Mouse (Mus musculus) liver, embryonic 15.5 days (tissue): ENCODE data around the gene Aimp1. TPM values are rescaled to one million over a fixed set of nuclear protein-coding genes. Genes with fewer than 3 reads are reported as not detected.

Experiments used
- ATAC-seq: fragments of 200-750 bp; cut with Nextera tagmentation; 2 replicates; pipeline ENCODE4 v1.8.0; 2017; ENCODE audit warnings: moderate number of reproducible peaks, mild to moderate bottlenecking, moderate library complexity; ENCODE audit not compliant: insufficient read depth
- H3K27ac ChIP-seq: fragments of 300-500 bp; sonication (generic); replicated peaks from 2 replicates; pipeline ENCODE4 v1.5.1; 2015; ENCODE audit warnings: mild to moderate bottlenecking, inconsistent platforms
- H3K27me3 ChIP-seq: fragments of 300-500 bp; sonication (generic); 2 replicates; pipeline ENCODE4 v1.6.1; 2015; ENCODE audit warnings: mild to moderate bottlenecking, inconsistent platforms
- H3K36me3 ChIP-seq: fragments of 300-500 bp; sonication (generic); replicated peaks from 2 replicates; pipeline ENCODE4 v1.6.1; 2015; ENCODE audit warnings: moderate library complexity, mild to moderate bottlenecking, inconsistent platforms
- H3K4me1 ChIP-seq: fragments of 300-500 bp; sonication (generic); replicated peaks from 2 replicates; pipeline ENCODE4 v1.6.1; 2015; ENCODE audit warnings: inconsistent platforms
- H3K4me2 ChIP-seq: fragments of 300-500 bp; sonication (generic); 2 replicates; pipeline ENCODE4 v1.6.1; 2015; ENCODE audit warnings: moderate library complexity, mild to moderate bottlenecking, inconsistent platforms
- H3K4me3 ChIP-seq: fragments of 300-500 bp; sonication (generic); replicated peaks from 2 replicates; pipeline ENCODE4 v1.5.1; 2015; ENCODE audit warnings: mild to moderate bottlenecking, inconsistent platforms
- H3K9ac ChIP-seq: fragments of 300-500 bp; sonication (generic); 2 replicates; pipeline ENCODE4 v1.6.1; 2015; ENCODE audit warnings: moderate library complexity, mild to moderate bottlenecking, inconsistent platforms
- H3K9me3 ChIP-seq: fragments of 300-500 bp; sonication (generic); replicated peaks from 2 replicates; pipeline ENCODE4 v1.6.1; 2016; ENCODE audit warnings: inconsistent platforms
- WGBS: fragments of 180-500 bp; shearing (Covaris S2); methylation state at CpG from one replicate; pipeline ENCODE4 v1.1.7; 2015; ENCODE audit warnings: mixed read lengths; ENCODE audit not compliant: insufficient replicate concordance; 5-methylcytosine and 5-hydroxymethylcytosine counted together
- polyA plus RNA-seq: library from polyadenylated mRNA; unstranded; fragments of >200 nt; fragmentation: Nextera tagmentation; extraction: Ambion mirVana; gene quantifications from 2 replicates; pipeline ENCODE4 v1.2.1, GENCODE M21; 2015

The Aimp1 gene
- polyA plus RNA-seq, 1 experiment from 2014 or later, result 25.0 TPM

DNA sequence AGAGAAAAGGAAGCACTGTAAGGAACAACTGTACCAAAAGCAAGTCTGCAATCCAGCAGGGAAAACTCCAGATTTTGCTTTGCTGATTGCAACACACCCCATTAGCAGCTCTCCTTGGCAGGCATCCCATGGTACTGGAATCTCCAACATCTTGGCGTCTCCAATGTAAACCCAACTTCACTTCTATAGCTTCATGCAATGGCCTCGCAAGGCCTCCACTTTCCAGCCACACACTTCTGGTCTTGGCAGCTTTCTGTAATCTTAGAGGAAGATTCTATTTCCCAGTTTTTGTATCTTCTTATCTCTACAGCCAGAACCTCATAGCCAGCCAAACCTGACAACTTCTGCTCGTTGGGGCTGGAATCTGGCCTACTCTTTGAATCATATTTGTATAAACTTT lies 32.4 kb downstream of the Aimp1 start:
- no peak for ATAC-seq
- H3K9me3 ChIP-seq, result no peaks in the 10 kb centered on the region
- no peak overlapping the region for H3K4me2 ChIP-seq
- H3K9ac ChIP-seq, result no peak overlapping the region
- no peaks in the 10 kb centered on the region for H3K27me3 ChIP-seq
- H3K4me3 ChIP-seq, result no peak overlapping the region
- WGBS, result 60% methylated on average over 3 of the region's 3 CpGs
- no peaks in the 10 kb centered on the region for H3K36me3 ChIP-seq
- H3K27ac ChIP-seq, result no peak overlapping the region
- no peaks in the 10 kb centered on the region for H3K4me1 ChIP-seq

DNA sequence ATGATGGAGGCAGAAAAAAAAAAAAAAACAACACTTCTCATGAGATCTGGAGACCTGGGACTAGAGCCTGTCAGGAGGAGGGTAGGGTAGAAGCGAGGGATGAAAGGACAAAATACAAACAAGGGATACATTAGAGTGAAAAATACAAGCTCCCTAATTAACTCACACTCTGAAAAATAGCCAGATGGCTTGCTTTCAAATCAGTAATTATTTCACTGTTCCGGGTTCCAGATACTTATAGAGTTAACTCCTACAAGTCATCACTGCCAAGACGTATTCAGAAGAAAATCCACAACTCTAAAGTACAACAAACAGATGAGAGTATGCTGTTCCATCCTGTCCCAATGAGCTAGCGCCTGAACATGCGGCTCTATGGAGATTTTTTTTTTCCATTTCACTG lies 34.0 kb downstream of the Aimp1 start:
- no peak for ATAC-seq
- Histone ChIP-seq H3K9ac (no peak overlapping the region), H3K4me1 (no peaks in the 10 kb centered on the region), H3K27me3 (no peaks in the 10 kb centered on the region), H3K9me3 (no peaks in the 10 kb centered on the region), H3K27ac (no peak overlapping the region), H3K4me3 (no peak overlapping the region), H3K4me2 (no peak overlapping the region), H3K36me3 (no peaks in the 10 kb centered on the region)
- WGBS, result 66% methylated on average over 5 of the region's 5 CpGs

DNA sequence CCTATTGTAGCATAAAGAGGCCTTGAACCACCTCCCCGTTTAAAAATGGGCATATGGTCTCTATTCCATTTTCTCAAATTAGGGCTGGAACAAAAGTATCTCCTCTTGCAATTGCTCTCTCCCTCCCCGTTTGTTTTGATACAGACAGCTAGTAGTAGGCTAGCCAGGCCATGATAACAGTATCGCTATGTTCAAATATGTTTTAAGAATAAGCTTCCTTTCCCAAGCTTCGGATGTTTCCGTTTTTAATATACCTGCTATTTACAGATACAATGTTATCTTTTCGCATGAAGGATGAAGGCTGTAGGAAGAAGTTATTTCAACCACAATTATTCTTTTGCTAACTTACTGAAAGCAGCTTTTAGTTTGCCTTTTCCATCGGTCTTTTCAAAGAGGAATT lies 34.8 kb downstream of the Aimp1 start:
- H3K27ac ChIP-seq, result no peak overlapping the region
- no peaks in the 10 kb centered on the region for H3K36me3 ChIP-seq
- no peaks in the 10 kb centered on the region for H3K4me1 ChIP-seq
- H3K4me3 ChIP-seq, result no peak overlapping the region
- H3K27me3 ChIP-seq, result no peaks in the 10 kb centered on the region
- no peak overlapping the region for H3K4me2 ChIP-seq
- 61% methylated on average over 7 of the region's 7 CpGs for WGBS
- no peaks in the 10 kb centered on the region for H3K9me3 ChIP-seq
- H3K9ac ChIP-seq, result no peak overlapping the region
- ATAC-seq, result no peak

DNA sequence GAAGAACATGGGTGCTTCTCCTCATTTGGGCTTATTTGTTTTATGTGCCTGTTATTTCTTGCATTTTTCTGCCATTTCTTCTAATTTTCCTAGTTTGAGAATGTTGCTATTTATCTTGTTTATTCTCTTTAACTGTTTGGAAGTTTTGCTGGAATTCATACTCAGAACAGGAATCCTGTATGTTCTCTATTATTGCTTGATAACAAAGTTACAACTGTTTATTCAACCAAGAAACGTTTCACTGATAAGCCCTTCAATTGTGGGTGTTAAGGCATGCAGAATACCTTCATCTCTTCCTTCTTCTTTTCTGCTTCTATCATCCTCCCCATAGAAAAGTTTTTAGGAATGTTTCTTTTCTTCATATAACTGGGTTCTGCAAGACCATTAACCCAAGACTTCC lies 37.4 kb downstream of the Aimp1 start:
- 27% methylated on average over 1 of the region's 1 CpGs for WGBS
- ATAC-seq, result no peak
- no peak overlapping the region for H3K4me2 ChIP-seq
- H3K4me1 ChIP-seq, result no peaks in the 10 kb centered on the region
- no peak overlapping the region for H3K9ac ChIP-seq
- no peak overlapping the region for H3K27ac ChIP-seq
- no peaks in the 10 kb centered on the region for H3K36me3 ChIP-seq
- no peak overlapping the region for H3K4me3 ChIP-seq
- no peaks in the 10 kb centered on the region for H3K9me3 ChIP-seq
- no peaks in the 10 kb centered on the region for H3K27me3 ChIP-seq

DNA sequence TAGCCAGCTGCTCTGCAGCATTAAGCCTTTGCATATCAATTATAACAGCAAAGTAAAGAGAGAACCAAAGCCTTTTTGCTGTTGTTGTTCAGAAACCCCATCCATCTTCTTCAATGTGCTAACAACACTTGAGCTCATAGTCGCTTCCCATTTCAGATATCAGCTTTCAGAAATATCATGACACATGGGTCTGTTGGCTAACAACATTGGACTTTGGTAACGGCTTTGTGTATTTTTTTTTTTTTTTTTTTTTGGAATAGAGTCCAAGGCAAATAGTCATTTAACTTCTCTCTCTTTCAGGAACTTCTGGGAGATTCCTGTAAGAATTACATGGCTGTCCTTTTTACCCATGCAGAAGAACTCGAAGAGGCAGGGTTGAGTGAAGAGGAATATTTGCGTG lies 40.1 kb downstream of the Aimp1 start:
- H3K4me1 ChIP-seq, result no peaks in the 10 kb centered on the region
- no peaks in the 10 kb centered on the region for H3K27me3 ChIP-seq
- no peak overlapping the region for H3K4me2 ChIP-seq
- no peak overlapping the region for H3K4me3 ChIP-seq
- 54% methylated on average over 4 of the region's 4 CpGs for WGBS
- ATAC-seq, result no peak
- no peaks in the 10 kb centered on the region for H3K36me3 ChIP-seq
- no peaks in the 10 kb centered on the region for H3K9me3 ChIP-seq
- H3K9ac ChIP-seq, result no peak overlapping the region
- no peak overlapping the region for H3K27ac ChIP-seq

DNA sequence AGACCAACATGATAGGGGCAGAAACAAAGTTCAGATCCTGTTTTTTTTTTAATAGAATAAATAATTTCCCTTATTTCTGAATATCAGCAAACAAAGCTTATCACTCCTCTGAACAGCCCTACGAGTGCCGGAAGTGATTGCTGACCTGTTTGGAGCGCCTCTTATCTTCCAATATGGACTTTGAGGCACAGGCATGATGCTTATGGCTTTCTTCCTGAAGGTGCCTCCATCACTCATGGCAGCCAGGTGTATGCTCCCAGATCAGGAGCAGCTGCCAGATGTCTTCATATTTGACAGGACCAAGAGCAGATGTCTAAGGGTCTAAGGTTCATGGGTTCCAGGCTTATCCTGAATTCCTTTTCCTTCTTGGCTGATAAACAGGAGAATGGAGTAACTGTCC lies 47.1 kb downstream of the Aimp1 start:
- Histone ChIP-seq H3K36me3 (no peaks in the 10 kb centered on the region), H3K9me3 (no peaks in the 10 kb centered on the region), H3K4me1 (no peaks in the 10 kb centered on the region), H3K4me3 (no peak overlapping the region), H3K4me2 (no peak overlapping the region), H3K27me3 (no peaks in the 10 kb centered on the region), H3K27ac (no peak overlapping the region), H3K9ac (no peak overlapping the region)
- no peak for ATAC-seq
- 64% methylated on average over 3 of the region's 3 CpGs for WGBS

DNA sequence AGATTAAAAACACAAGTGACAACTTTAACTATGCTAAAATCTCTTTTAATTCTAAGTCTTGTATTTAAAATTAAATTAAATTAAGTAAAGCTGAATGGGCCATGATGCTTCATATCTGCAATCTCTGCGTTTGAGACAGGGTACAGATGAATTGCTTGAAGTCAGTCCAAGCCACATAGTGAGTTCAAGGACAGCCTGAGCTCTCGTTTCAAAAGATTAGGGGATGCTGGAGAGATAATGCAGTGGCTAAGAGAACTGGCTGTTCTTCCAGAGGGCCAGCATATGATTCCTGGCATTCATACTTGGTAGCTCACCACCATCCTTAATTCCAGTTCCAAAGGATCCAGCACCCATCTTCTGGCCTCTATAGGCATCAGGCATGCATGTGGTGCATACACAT lies 50.9 kb downstream of the Aimp1 start:
- no peak for ATAC-seq
- Histone ChIP-seq H3K9ac (no peak overlapping the region), H3K27me3 (no peaks in the 10 kb centered on the region), H3K9me3 (no peaks in the 10 kb centered on the region), H3K4me2 (no peak overlapping the region), H3K36me3 (no peaks in the 10 kb centered on the region), H3K27ac (no peak overlapping the region), H3K4me1 (no peaks in the 10 kb centered on the region), H3K4me3 (no peak overlapping the region)
- WGBS, result 25% methylated on average over 2 of the region's 2 CpGs

DNA sequence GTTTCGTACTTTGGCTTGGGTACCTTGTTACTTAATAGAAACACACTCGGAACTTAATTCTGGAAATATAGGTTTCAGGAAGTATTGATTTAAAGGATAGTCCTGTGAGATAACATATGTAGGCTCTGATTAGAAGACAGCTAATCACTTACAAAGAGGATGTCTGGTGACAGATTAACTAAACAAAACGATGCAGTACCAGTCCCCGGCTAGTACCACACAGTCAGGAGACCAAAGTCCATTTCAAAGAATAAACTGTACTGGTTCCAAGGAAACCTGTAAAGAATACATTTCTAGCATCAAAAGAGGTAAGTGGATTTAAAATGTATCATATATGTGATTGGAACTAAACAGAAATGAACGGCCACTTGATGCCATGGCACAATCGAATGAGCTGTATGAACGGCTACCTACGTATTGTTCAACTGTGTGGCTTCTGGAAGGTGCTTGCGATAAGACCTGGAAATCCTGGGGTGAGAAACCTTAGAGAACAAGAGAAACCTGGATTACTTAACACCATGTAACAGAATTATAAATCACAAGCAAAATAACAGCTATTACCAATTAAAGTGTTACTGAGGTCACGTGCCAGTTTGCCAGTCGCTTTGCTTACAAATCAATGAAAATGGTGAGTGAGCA lies 54.5 kb downstream of the Aimp1 start, which contains the start of gene Gimd1:
Gimd1 (plus strand) TSS at position 220 of the 639 bp plus-strand sequence.
- H3K9ac ChIP-seq, result no peak within 1 kb of the TSS
- no peak within 1 kb of the TSS for H3K27ac ChIP-seq
- no peak for ATAC-seq
- H3K4me2 ChIP-seq, result peak within 1 kb of the TSS; percentile 20
- H3K36me3 ChIP-seq, result no peaks in the 10 kb centered on the region
- H3K4me1 ChIP-seq, result no peaks in the 10 kb centered on the region
- WGBS, result 68% methylated on average over 11 of the region's 11 CpGs
- no peaks in the 10 kb centered on the region for H3K27me3 ChIP-seq
- no peaks in the 10 kb centered on the region for H3K9me3 ChIP-seq
- H3K4me3 ChIP-seq, result peak within 1 kb of the TSS; percentile 25

DNA sequence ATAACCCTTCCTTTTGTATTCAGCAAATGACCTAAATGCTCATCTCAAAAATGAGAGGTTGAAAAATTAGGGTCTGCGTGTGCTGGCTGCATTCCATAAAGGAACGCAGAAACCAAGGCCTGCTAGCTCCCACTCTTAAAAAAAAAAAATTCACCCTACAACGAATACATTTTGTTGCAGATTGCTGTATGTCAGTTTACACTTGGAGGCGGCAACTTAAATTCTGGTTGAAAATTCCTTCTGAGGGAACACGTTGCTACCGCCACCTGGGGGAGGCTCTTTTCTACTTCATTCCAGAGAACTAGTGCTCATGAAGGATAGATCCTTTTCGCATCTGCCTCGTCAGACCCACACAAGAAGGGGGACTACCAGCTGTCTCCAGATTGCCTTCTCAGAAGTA lies 55.4 kb downstream of the Aimp1 start:
- 49% methylated on average over 8 of the region's 8 CpGs for WGBS
- H3K27ac ChIP-seq, result no peak overlapping the region
- ATAC-seq, result no peak

More for the DNA sequence above, 55.4 kb downstream of the Aimp1 start:
- Histone ChIP-seq H3K36me3 (no peaks in the 10 kb centered on the region), H3K4me3 (no peak overlapping the region), H3K9me3 (no peaks in the 10 kb centered on the region), H3K4me2 (no peak overlapping the region), H3K4me1 (no peaks in the 10 kb centered on the region), H3K27me3 (no peaks in the 10 kb centered on the region), H3K9ac (no peak overlapping the region)

Other genes with a start within 250 kb of the Aimp1 start
- gene Gimd1, start 54.5 kb downstream of the Aimp1 start, polyA plus RNA-seq, result 4.4 and 4.7 TPM in 2 replicates
- 4.3 and 4.6 TPM in 2 replicates for gene Tbck, start 226 bp downstream of the Aimp1 start, polyA plus RNA-seq